Mouse (Mus musculus) embryo, embryonic 11.5 days (tissue): ENCODE measurements around the gene Olfr718-ps1.
A peak's percentile ranks its signal among the peaks of the same experiment; 100 is the strongest.
"Not testable (repeated sequence)": the region's sequence is repeated elsewhere in the genome, so short reads cannot be mapped to it uniquely, and the experiment has no call there.

Source experiments
- DNase-seq: peaks from one replicate; pipeline ENCODE4 v3.0.0-alpha.2; 2012; ENCODE audit warnings: low read depth, low spot score

Gene Olfr718-ps1

GRCm38 (mm10) chr5:143147481-143147880 lies at the start of gene Olfr718-ps1:
TSS of gene Olfr718-ps1 (minus strand) at chr5:143147581.
- DNase-seq, result no peak

- no peak for DNase-seq
These were observed 49.1 kb upstream of the Olfr718-ps1 start for GRCm38 (mm10) chr5:143196506-143196905.

- DNase-seq, result no peak
These were observed 47.8 kb upstream of the Olfr718-ps1 start for GRCm38 (mm10) chr5:143195166-143195565.

GRCm38 (mm10) chr5:143194747-143195146 lies 47.4 kb upstream of the Olfr718-ps1 start:
- DNase-seq, result not testable (repeated sequence)

- DNase-seq, result no peak
These were observed 45.4 kb upstream of the Olfr718-ps1 start for GRCm38 (mm10) chr5:143192806-143193205.

- not testable (repeated sequence) for DNase-seq
These were observed 40.6 kb upstream of the Olfr718-ps1 start for GRCm38 (mm10) chr5:143188014-143188413.

GRCm38 (mm10) chr5:143180255-143181076 lies 33.1 kb upstream of the Olfr718-ps1 start, which contains the start of the genes Rbak and Spdye4b:
TSS of gene Rbak (minus strand) at chr5:143180775.
TSS of gene Spdye4b (plus strand) at chr5:143181017.
- DNase-seq, result peak; percentile 91

GRCm38 (mm10) chr5:143179179-143179578 lies 31.8 kb upstream of the Olfr718-ps1 start:
- no peak for DNase-seq

- no peak for DNase-seq
These were observed 30.3 kb upstream of the Olfr718-ps1 start for GRCm38 (mm10) chr5:143177541-143178200.

GRCm38 (mm10) chr5:143175970-143176369 lies 28.6 kb upstream of the Olfr718-ps1 start:
- no peak for DNase-seq

- DNase-seq, result no peak
These were observed 18.2 kb upstream of the Olfr718-ps1 start for GRCm38 (mm10) chr5:143165508-143166070.

- DNase-seq, result no peak
These were observed 8.2 kb upstream of the Olfr718-ps1 start for GRCm38 (mm10) chr5:143155534-143155933.

- no peak for DNase-seq
These were observed 6.4 kb upstream of the Olfr718-ps1 start for GRCm38 (mm10) chr5:143153756-143154155.

- DNase-seq, result no peak
These were observed 2.7 kb upstream of the Olfr718-ps1 start for GRCm38 (mm10) chr5:143150044-143150443.

GRCm38 (mm10) chr5:143149536-143149935 lies 2.2 kb upstream of the Olfr718-ps1 start:
- DNase-seq, result no peak

- no peak for DNase-seq
These were observed 1.3 kb upstream of the Olfr718-ps1 start for GRCm38 (mm10) chr5:143148661-143149060.

- no peak for DNase-seq
These were observed 9.8 kb downstream of the Olfr718-ps1 start for GRCm38 (mm10) chr5:143137580-143137979.

- no peak for DNase-seq
These were observed 12.3 kb downstream of the Olfr718-ps1 start for GRCm38 (mm10) chr5:143135042-143135441.

- not testable (repeated sequence) for DNase-seq
These were observed 13.0 kb downstream of the Olfr718-ps1 start for GRCm38 (mm10) chr5:143134216-143135010.

GRCm38 (mm10) chr5:143132935-143133514 lies 14.4 kb downstream of the Olfr718-ps1 start:
- DNase-seq, result no peak

GRCm38 (mm10) chr5:143130342-143130741 lies 17.0 kb downstream of the Olfr718-ps1 start:
- DNase-seq, result no peak
